Comparison of ENCODE assay signal across 24 mouse cellular contexts in genomic region chr10:114448116-114448515, GRCm38 (mm10).
A peak's percentile ranks its signal among the peaks of the same experiment; 100 is the strongest.
DNase-seq lines count a peak whose midpoint lies in the region; ATAC-seq and TF ChIP-seq lines count a peak whose summit lies in the region.
"Had no signal": no experiment of that assay in that cellular context is flagged by ENCODE, and none has a peak within 500 bp of the region (broad histone marks: within the 10 kb centered on the region; RNA-seq: fewer than 3 reads in every experiment).

No protein-coding gene starts in this region.

- no peak overlapping the region for H3K4me2 ChIP-seq in hindbrain, postnatal 0 days (ENCODE audit: low read depth, low read length)
- no peak overlapping the region for H3K4me2 ChIP-seq in midbrain, postnatal 0 days (ENCODE audit: low read depth, low read length, poor library complexity, severe bottlenecking)
- no peak overlapping the region for H3K4me2 ChIP-seq in midbrain, embryonic 16.5 days (ENCODE audit: low read length)
- no peak overlapping the region for H3K4me2 ChIP-seq in embryonic facial prominence, embryonic 14.5 days (ENCODE audit: low read depth, low read length)
- H3K4me2 ChIP-seq: forebrain, embryonic 13.5 days; heart, embryonic 12.5 days; liver, embryonic 15.5 days; midbrain, embryonic 13.5 days; neural tube, embryonic 12.5 days had no signal

- H3K27ac ChIP-seq in hindbrain, postnatal 0 days = no peak overlapping the region
- H3K27ac ChIP-seq in hindbrain, embryonic 10.5 days = no peak overlapping the region
- H3K27ac ChIP-seq in midbrain, postnatal 0 days (ENCODE audit: low read depth, low read length) = no peak overlapping the region
- no peak overlapping the region for H3K27ac ChIP-seq in midbrain, embryonic 16.5 days (ENCODE audit: low read length)
- no peak overlapping the region for H3K27ac ChIP-seq in embryonic facial prominence, embryonic 14.5 days (replicated peaks; ENCODE audit: low read depth, low read length)
- H3K27ac ChIP-seq: forebrain, embryonic 13.5 days; gastrocnemius, adult 2 months; kidney, postnatal 0 days; liver, embryonic 15.5 days; midbrain, embryonic 13.5 days; neural tube, embryonic 12.5 days had no signal

- no peak overlapping the region for H3K4me3 ChIP-seq in hindbrain, postnatal 0 days (ENCODE audit: low read length)
- no peak overlapping the region for H3K4me3 ChIP-seq in hindbrain, embryonic 10.5 days
- H3K4me3 ChIP-seq in midbrain, postnatal 0 days (ENCODE audit: low read depth, low read length) = no peak overlapping the region
- no peak overlapping the region for H3K4me3 ChIP-seq in midbrain, embryonic 16.5 days (ENCODE audit: low read depth, low read length)
- no peak overlapping the region for H3K4me3 ChIP-seq in embryonic facial prominence, embryonic 14.5 days (ENCODE audit: low read depth, low read length)
- H3K4me3 ChIP-seq: forebrain, embryonic 13.5 days; gastrocnemius, adult 2 months; heart, embryonic 12.5 days; liver, embryonic 15.5 days; midbrain, embryonic 13.5 days; myocyte; neural tube, embryonic 12.5 days had no signal

- no peak for TF ChIP-seq CTCF in hindbrain, postnatal 0 days (IDR thresholded peaks at IDR 0.05; ENCODE audit: low read depth)
- TF ChIP-seq CTCF in midbrain, postnatal 0 days (IDR thresholded peaks at IDR 0.05) = no peak

- no peaks in the 10 kb centered on the region for H3K9me3 ChIP-seq in hindbrain, postnatal 0 days (ENCODE audit: low read length)
- no peaks in the 10 kb centered on the region for H3K9me3 ChIP-seq in hindbrain, embryonic 10.5 days
- H3K9me3 ChIP-seq in midbrain, postnatal 0 days (ENCODE audit: low read length) = no peaks in the 10 kb centered on the region
- no peaks in the 10 kb centered on the region for H3K9me3 ChIP-seq in midbrain, embryonic 16.5 days (replicated peaks; ENCODE audit: control insufficient read depth, low read length, poor library complexity, severe bottlenecking)
- no peaks in the 10 kb centered on the region for H3K9me3 ChIP-seq in embryonic facial prominence, embryonic 14.5 days (ENCODE audit: control insufficient read depth, low read length)
- H3K9me3 ChIP-seq: forebrain, embryonic 13.5 days; heart, embryonic 12.5 days; liver, embryonic 15.5 days; midbrain, embryonic 13.5 days; neural tube, embryonic 12.5 days had no signal

- ATAC-seq in cerebellum, adult (ENCODE audit: insufficient number of reproducible peaks, low FRiP score, low TSS enrichment) = no peak
- no peak for ATAC-seq in hindbrain, postnatal 0 days
- ATAC-seq in midbrain, postnatal 0 days (ENCODE audit: low FRiP score) = no peak
- ATAC-seq in midbrain, embryonic 16.5 days = no peak
- peak; percentile 44; the same call in 1 of the 2 replicates for ATAC-seq in embryonic facial prominence, embryonic 14.5 days (ENCODE audit: low read depth)
- ATAC-seq: forebrain, embryonic 13.5 days; intestine, embryonic 16.5 days; midbrain, embryonic 13.5 days had no signal

- no peaks in the 10 kb centered on the region for H3K36me3 ChIP-seq in hindbrain, postnatal 0 days (ENCODE audit: insufficient read depth, low read length)
- H3K36me3 ChIP-seq in hindbrain, embryonic 10.5 days = no peaks in the 10 kb centered on the region
- no peaks in the 10 kb centered on the region for H3K36me3 ChIP-seq in midbrain, postnatal 0 days (ENCODE audit: insufficient read depth, low read length)
- no peaks in the 10 kb centered on the region for H3K36me3 ChIP-seq in midbrain, embryonic 16.5 days (ENCODE audit: control insufficient read depth, insufficient read depth, low read length)
- H3K36me3 ChIP-seq in embryonic facial prominence, embryonic 14.5 days (ENCODE audit: control insufficient read depth, insufficient read depth, low read length) = no peaks in the 10 kb centered on the region
- H3K36me3 ChIP-seq: heart, embryonic 12.5 days; liver, embryonic 15.5 days; midbrain, embryonic 13.5 days; neural tube, embryonic 12.5 days had no signal

- peak; percentile 12 to 24 for DNase-seq in cerebellum, postnatal 14 days
- peak; percentile 5 for DNase-seq in hindbrain, postnatal 0 days (ENCODE audit: low spot score)
- no peak for DNase-seq in hindbrain, embryonic 10.5 days (ENCODE audit: low spot score)
- peak; percentile 8 for DNase-seq in midbrain, postnatal 0 days (ENCODE audit: low spot score)
- peak; percentile 34 for DNase-seq in embryonic facial prominence, embryonic 14.5 days (ENCODE audit: low spot score)
- DNase-seq: adrenal gland, postnatal 14 days; cerebellum, adult 2 months; gastrocnemius, adult 2 months; gastrocnemius, postnatal 36 days; heart, adult 18-20 months; kidney, adult 8-10 months; liver; lung, postnatal 36 days; right cerebral cortex, adult 18-20 months had no signal

- WGBS in hindbrain, postnatal 0 days = 64% methylated on average over 6 of the region's 6 CpGs
- WGBS in hindbrain, embryonic 10.5 days = 91% methylated on average over 6 of the region's 6 CpGs
- 44% methylated on average over 6 of the region's 6 CpGs for WGBS in midbrain, postnatal 0 days
- WGBS in midbrain, embryonic 16.5 days = 45% methylated on average over 6 of the region's 6 CpGs
- 58% methylated on average over 6 of the region's 6 CpGs for WGBS in embryonic facial prominence, embryonic 14.5 days

- no peak overlapping the region for H3K9ac ChIP-seq in hindbrain, postnatal 0 days (replicated peaks; ENCODE audit: low read length)
- H3K9ac ChIP-seq in midbrain, postnatal 0 days (replicated peaks; ENCODE audit: low read length, poor library complexity, severe bottlenecking) = no peak overlapping the region
- H3K9ac ChIP-seq in midbrain, embryonic 16.5 days (ENCODE audit: low read depth, low read length) = no peak overlapping the region
- H3K9ac ChIP-seq in embryonic facial prominence, embryonic 14.5 days (ENCODE audit: low read depth, low read length) = no peak overlapping the region
- H3K9ac ChIP-seq: forebrain, embryonic 13.5 days; heart, embryonic 12.5 days; liver, embryonic 15.5 days; midbrain, embryonic 13.5 days; neural tube, embryonic 12.5 days had no signal

- no peaks in the 10 kb centered on the region for H3K4me1 ChIP-seq in hindbrain, postnatal 0 days (ENCODE audit: insufficient read depth, low read length)
- H3K4me1 ChIP-seq in hindbrain, embryonic 10.5 days (replicated peaks) = no peaks in the 10 kb centered on the region
- no peaks in the 10 kb centered on the region for H3K4me1 ChIP-seq in midbrain, postnatal 0 days (ENCODE audit: insufficient read depth, low read length)
- H3K4me1 ChIP-seq in midbrain, embryonic 16.5 days (ENCODE audit: control insufficient read depth, insufficient read depth, low read length) = no peaks in the 10 kb centered on the region
- H3K4me1 ChIP-seq in embryonic facial prominence, embryonic 14.5 days (ENCODE audit: control insufficient read depth, insufficient read depth, low read length) = no peaks in the 10 kb centered on the region
- H3K4me1 ChIP-seq: forebrain, embryonic 13.5 days; heart, embryonic 12.5 days; liver, embryonic 15.5 days; midbrain, embryonic 13.5 days; neural tube, embryonic 12.5 days had no signal

- no peaks in the 10 kb centered on the region for H3K27me3 ChIP-seq in hindbrain, postnatal 0 days (ENCODE audit: insufficient read depth, low read length)
- no peaks in the 10 kb centered on the region for H3K27me3 ChIP-seq in hindbrain, embryonic 10.5 days (ENCODE audit: insufficient read depth, poor library complexity, severe bottlenecking)
- no peaks in the 10 kb centered on the region for H3K27me3 ChIP-seq in midbrain, postnatal 0 days (ENCODE audit: insufficient read depth, low read length)
- no peaks in the 10 kb centered on the region for H3K27me3 ChIP-seq in midbrain, embryonic 16.5 days (ENCODE audit: control insufficient read depth, insufficient read depth, low read depth, low read length)
- H3K27me3 ChIP-seq in embryonic facial prominence, embryonic 14.5 days (replicated peaks; ENCODE audit: control insufficient read depth, insufficient read depth, low read length) = no peaks in the 10 kb centered on the region
- H3K27me3 ChIP-seq: forebrain, embryonic 13.5 days; heart, embryonic 12.5 days; liver, embryonic 15.5 days; midbrain, embryonic 13.5 days; neural tube, embryonic 12.5 days had no signal
